Mouse (Mus musculus) neural tube, embryonic 11.5 days (tissue): ENCODE measurements around the gene Vps45. TPM values are rescaled to one million over a fixed set of nuclear protein-coding genes. Genes with fewer than 3 reads are reported as not detected.

Experiments
- ATAC-seq: fragments of 200-750 bp; cut with Nextera tagmentation; 2 replicates; pipeline ENCODE4 v1.8.0; 2017; ENCODE audit warnings: moderate number of reproducible peaks, mild to moderate bottlenecking, moderate TSS enrichment, moderate library complexity; ENCODE audit not compliant: insufficient read depth, low FRiP score, low TSS enrichment
- DNase-seq: peaks from one replicate; pipeline ENCODE4 v3.0.0-alpha.2; 2015; ENCODE audit warnings: low spot score
- H3K27ac ChIP-seq: fragments of 300-500 bp; sonication (generic); 2 replicates; pipeline ENCODE4 v1.5.1; 2014; ENCODE audit warnings: low read depth, mild to moderate bottlenecking, low read length
- H3K27me3 ChIP-seq: fragments of 300-500 bp; sonication (generic); 2 replicates; pipeline ENCODE4 v1.6.1; 2014; ENCODE audit warnings: mild to moderate bottlenecking, low read length, mixed read lengths; ENCODE audit not compliant: control insufficient read depth, insufficient read depth
- H3K36me3 ChIP-seq: fragments of 300-500 bp; sonication (generic); 2 replicates; pipeline ENCODE4 v1.6.1; 2014; ENCODE audit warnings: mild to moderate bottlenecking, low read length, moderate library complexity, mixed read lengths; ENCODE audit not compliant: control insufficient read depth, insufficient read depth
- H3K4me1 ChIP-seq: fragments of 300-500 bp; sonication (generic); 2 replicates; pipeline ENCODE4 v1.6.1; 2014; ENCODE audit warnings: low read length, mixed read lengths; ENCODE audit not compliant: control insufficient read depth, insufficient read depth
- H3K4me2 ChIP-seq: fragments of 300-500 bp; sonication (generic); 2 replicates; pipeline ENCODE4 v1.6.1; 2014; ENCODE audit warnings: low read depth, mild to moderate bottlenecking, moderate library complexity
- H3K4me3 ChIP-seq: fragments of 300-500 bp; sonication (generic); 2 replicates; pipeline ENCODE4 v1.5.1; 2014; ENCODE audit warnings: low read depth, low read length
- H3K9ac ChIP-seq: fragments of 300-500 bp; sonication (generic); 2 replicates; pipeline ENCODE4 v1.6.1; 2014; ENCODE audit warnings: mild to moderate bottlenecking, low read length
- H3K9me3 ChIP-seq: fragments of 300-500 bp; sonication (generic); 2 replicates; pipeline ENCODE4 v1.6.1; 2016; ENCODE audit warnings: low read length; ENCODE audit not compliant: control insufficient read depth
- WGBS: fragments of 180-500 bp; shearing (Covaris S2); extraction: QIAGEN DNeasy Blood & Tissue Kit; methylation state at CpG from one replicate; pipeline ENCODE4 v1.1.7; 2014; 5-methylcytosine and 5-hydroxymethylcytosine counted together
- polyA plus RNA-seq: library from polyadenylated mRNA; unstranded; fragments of >200 nt; fragmentation: Nextera tagmentation; extraction: Ambion mirVana; gene quantifications from 2 replicates; pipeline ENCODE4 v1.2.1, GENCODE M21; 2014

Vps45 gene
- polyA plus RNA-seq, 1 experiment from 2014 or later = 31.0 TPM

- no peak overlapping the region for H3K4me3 ChIP-seq
- H3K4me2 ChIP-seq = no peak overlapping the region
- DNase-seq (no peak), ATAC-seq (no peak)
- no peak overlapping the region for H3K27ac ChIP-seq
- peak overlapping the region; percentile 14; the same call in 1 of the 2 replicates for H3K9ac ChIP-seq
- H3K36me3 ChIP-seq = no peaks in the 10 kb centered on the region
- no peaks in the 10 kb centered on the region for H3K9me3 ChIP-seq
- WGBS = 89% methylated on average over 13 of the region's 13 CpGs
- H3K4me1 ChIP-seq = no peaks in the 10 kb centered on the region
- no peaks in the 10 kb centered on the region for H3K27me3 ChIP-seq
Measured at GRCm38 (mm10) chr3:96094203-96094602, 35.9 kb upstream of the Vps45 start.

GRCm38 (mm10) chr3:96093509-96093908 is 35.2 kb upstream of the Vps45 start:
- no peaks in the 10 kb centered on the region for H3K4me1 ChIP-seq
- no peak for DNase-seq
- no peaks in the 10 kb centered on the region for H3K27me3 ChIP-seq
- H3K4me2 ChIP-seq = no peak overlapping the region
- H3K4me3 ChIP-seq = no peak overlapping the region
- H3K27ac ChIP-seq = no peak overlapping the region
- no peak overlapping the region for H3K9ac ChIP-seq
- H3K36me3 ChIP-seq = no peaks in the 10 kb centered on the region
- no peak for ATAC-seq
- H3K9me3 ChIP-seq = no peaks in the 10 kb centered on the region
- WGBS = 68% methylated on average over 13 of the region's 13 CpGs

GRCm38 (mm10) chr3:96091966-96092365 is 33.7 kb upstream of the Vps45 start:
- Histone ChIP-seq H3K4me2 (no peak overlapping the region), H3K4me3 (no peak overlapping the region), H3K9me3 (no peaks in the 10 kb centered on the region), H3K36me3 (no peaks in the 10 kb centered on the region), H3K4me1 (no peaks in the 10 kb centered on the region), H3K27ac (no peak overlapping the region), H3K27me3 (no peaks in the 10 kb centered on the region), H3K9ac (no peak overlapping the region)
- no peak for ATAC-seq
- WGBS = 57% methylated on average over 6 of the region's 6 CpGs
- DNase-seq = no peak

GRCm38 (mm10) chr3:96091146-96091545 is 32.9 kb upstream of the Vps45 start:
- H3K36me3 ChIP-seq = no peaks in the 10 kb centered on the region
- no peak overlapping the region for H3K4me3 ChIP-seq
- ATAC-seq = no peak
- H3K4me1 ChIP-seq = no peaks in the 10 kb centered on the region
- 80% methylated on average over 2 of the region's 2 CpGs for WGBS
- no peak for DNase-seq
- H3K9me3 ChIP-seq = no peaks in the 10 kb centered on the region
- H3K27ac ChIP-seq = no peak overlapping the region
- no peaks in the 10 kb centered on the region for H3K27me3 ChIP-seq
- no peak overlapping the region for H3K9ac ChIP-seq
- H3K4me2 ChIP-seq = no peak overlapping the region

GRCm38 (mm10) chr3:96089882-96090489 is 31.7 kb upstream of the Vps45 start:
- Histone ChIP-seq H3K9ac (no peak overlapping the region), H3K4me3 (no peak overlapping the region), H3K27me3 (no peaks in the 10 kb centered on the region), H3K4me2 (no peak overlapping the region), H3K36me3 (no peaks in the 10 kb centered on the region), H3K4me1 (no peaks in the 10 kb centered on the region), H3K9me3 (no peaks in the 10 kb centered on the region), H3K27ac (no peak overlapping the region)
- ATAC-seq = no peak
- no peak for DNase-seq
- 81% methylated on average over 2 of the region's 2 CpGs for WGBS

- no peaks in the 10 kb centered on the region for H3K36me3 ChIP-seq
- no peaks in the 10 kb centered on the region for H3K9me3 ChIP-seq
- no peak overlapping the region for H3K9ac ChIP-seq
- DNase-seq (no peak), ATAC-seq (no peak)
- no peaks in the 10 kb centered on the region for H3K27me3 ChIP-seq
- no peak overlapping the region for H3K27ac ChIP-seq
- no peak overlapping the region for H3K4me2 ChIP-seq
- no peak overlapping the region for H3K4me3 ChIP-seq
- no peaks in the 10 kb centered on the region for H3K4me1 ChIP-seq
- 82% methylated on average over 4 of the region's 4 CpGs for WGBS
Measured at GRCm38 (mm10) chr3:96087801-96088200, 29.5 kb upstream of the Vps45 start.

GRCm38 (mm10) chr3:96087219-96087618 is 29.0 kb upstream of the Vps45 start:
- Histone ChIP-seq H3K4me2 (no peak overlapping the region), H3K9me3 (no peaks in the 10 kb centered on the region), H3K4me1 (no peaks in the 10 kb centered on the region), H3K27me3 (no peaks in the 10 kb centered on the region), H3K27ac (no peak overlapping the region), H3K36me3 (no peaks in the 10 kb centered on the region), H3K9ac (no peak overlapping the region), H3K4me3 (no peak overlapping the region)
- WGBS = 72% methylated on average over 2 of the region's 2 CpGs
- no peak for DNase-seq
- ATAC-seq = no peak

- 81% methylated on average over 10 of the region's 10 CpGs for WGBS
- no peak overlapping the region for H3K9ac ChIP-seq
- no peak overlapping the region for H3K4me3 ChIP-seq
- no peaks in the 10 kb centered on the region for H3K36me3 ChIP-seq
- H3K9me3 ChIP-seq = no peaks in the 10 kb centered on the region
- no peaks in the 10 kb centered on the region for H3K27me3 ChIP-seq
- no peak for DNase-seq
- ATAC-seq = no peak
- no peak overlapping the region for H3K27ac ChIP-seq
- no peak overlapping the region for H3K4me2 ChIP-seq
- no peaks in the 10 kb centered on the region for H3K4me1 ChIP-seq
Measured at GRCm38 (mm10) chr3:96084146-96084755, 26.0 kb upstream of the Vps45 start.
